Mouse (Mus musculus): ENCODE results near the gene Tcf25. TPM values are rescaled to one million over a fixed set of nuclear protein-coding genes. Genes with fewer than 3 reads are reported as not detected.

The Tcf25 gene
- 371 and 380 TPM in 2 replicates for polyA plus RNA-seq (2014; fragmentation: Nextera tagmentation; extraction: Ambion mirVana)

DNA sequence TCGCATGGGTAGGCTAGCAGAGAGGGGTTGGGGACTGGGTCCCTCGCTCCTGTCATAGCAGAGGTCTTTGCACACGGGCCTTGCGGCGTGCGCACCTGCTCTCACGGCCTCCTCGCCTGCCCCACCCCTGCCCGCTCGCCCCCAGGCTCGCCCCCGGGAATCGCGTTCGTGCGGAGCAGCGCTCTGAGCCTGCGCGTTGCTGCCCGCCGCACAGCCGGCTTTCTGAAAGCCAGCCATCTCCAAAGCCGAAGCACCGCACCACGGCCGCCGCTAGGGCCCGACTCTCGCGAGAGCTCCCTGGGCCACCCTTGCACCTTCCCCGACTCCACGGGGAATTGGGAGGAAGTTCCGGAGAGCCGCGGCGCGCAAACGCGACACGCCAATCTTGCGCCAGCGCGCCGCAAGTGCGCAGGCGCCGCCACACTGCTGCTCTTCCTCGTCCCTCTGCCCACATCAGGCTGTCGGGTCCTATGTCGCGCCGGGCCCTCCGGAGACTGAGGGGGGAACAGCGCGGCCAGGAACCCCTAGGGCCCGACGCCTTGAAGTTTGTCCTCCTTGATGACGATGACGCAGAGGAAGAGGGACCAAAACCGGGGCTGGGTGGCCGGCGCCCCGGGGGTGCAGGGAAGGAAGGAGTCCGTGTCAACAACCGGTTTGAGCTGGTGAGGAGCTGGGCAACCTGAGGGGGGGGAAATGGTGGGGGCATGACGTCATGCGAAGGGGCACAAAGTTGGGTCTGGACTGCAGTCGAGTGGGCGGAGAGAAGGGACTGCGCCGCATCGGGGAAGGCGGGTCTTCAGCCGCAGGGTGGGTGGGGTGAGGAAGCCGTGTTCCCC, at the start of gene Tcf25:
Gene Tcf25, plus strand, starts transcription at position 351 of the 836 bp plus-strand sequence.
- WGBS = 1% methylated on average over 75 of the region's 75 CpGs
- Histone ChIP-seq H3K27ac (peak within 1 kb of the TSS; percentile 98), H3K4me1 (replicated peaks; ENCODE audit: control insufficient read depth, insufficient read depth, low read length) (peaks cover 7% of the 10 kb centered on the region), H3K36me3 (replicated peaks; ENCODE audit: control insufficient read depth, insufficient read depth) (peaks cover 37% of the 10 kb centered on the region), H3K4me2 (replicated peaks) (peak within 1 kb of the TSS; percentile 73), H3K9ac (peak within 1 kb of the TSS; percentile 77), H3K27me3 (ENCODE audit: control insufficient read depth, insufficient read depth, low read length) (no peaks in the 10 kb centered on the region), H3K4me3 (replicated peaks; ENCODE audit: low read length) (peak within 1 kb of the TSS; percentile 85), H3K9me3 (ENCODE audit: control insufficient read depth, low read length) (no peaks in the 10 kb centered on the region)
- peak; percentile 94 for ATAC-seq (ENCODE audit: low FRiP score)
- peak; percentile 98 for DNase-seq (ENCODE audit: low spot score)

DNA sequence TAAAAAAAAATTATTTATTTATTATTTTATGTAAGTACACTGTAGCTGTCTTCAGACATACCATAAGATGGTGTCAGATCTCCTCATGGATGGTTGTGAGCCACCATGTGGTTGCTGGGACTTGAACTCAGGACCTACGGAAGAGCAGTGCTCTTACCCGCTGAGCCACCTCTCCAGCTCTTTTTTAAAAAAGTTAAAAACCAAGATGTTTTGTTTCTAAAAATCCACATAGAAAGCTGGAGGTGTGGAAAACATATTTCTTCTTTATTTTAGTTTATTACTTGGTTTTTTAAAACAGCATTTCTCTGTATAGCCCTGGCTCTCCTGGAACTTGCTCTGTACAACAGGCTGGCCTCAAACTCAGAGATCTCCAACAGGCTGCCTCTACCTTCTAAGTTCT, 45.0 kb upstream of the Tcf25 start:
- peaks cover 3% of the 10 kb centered on the region; the same call in 1 of the 2 replicates for H3K4me1 ChIP-seq (replicated peaks; ENCODE audit: control insufficient read depth, insufficient read depth, low read length)
- H3K9me3 ChIP-seq (ENCODE audit: control insufficient read depth, low read length) = no peaks in the 10 kb centered on the region
- 94% methylated on average over 2 of the region's 2 CpGs for WGBS
- no peaks in the 10 kb centered on the region for H3K36me3 ChIP-seq (replicated peaks; ENCODE audit: control insufficient read depth, insufficient read depth)
- no peak overlapping the region for H3K27ac ChIP-seq
- no peaks in the 10 kb centered on the region for H3K27me3 ChIP-seq (ENCODE audit: control insufficient read depth, insufficient read depth, low read length)
- no peak overlapping the region for H3K4me2 ChIP-seq (replicated peaks)
- ATAC-seq (ENCODE audit: low FRiP score) = no peak
- H3K9ac ChIP-seq = no peak overlapping the region
- DNase-seq (ENCODE audit: low spot score) = no peak
- H3K4me3 ChIP-seq (replicated peaks; ENCODE audit: low read length) = no peak overlapping the region

DNA sequence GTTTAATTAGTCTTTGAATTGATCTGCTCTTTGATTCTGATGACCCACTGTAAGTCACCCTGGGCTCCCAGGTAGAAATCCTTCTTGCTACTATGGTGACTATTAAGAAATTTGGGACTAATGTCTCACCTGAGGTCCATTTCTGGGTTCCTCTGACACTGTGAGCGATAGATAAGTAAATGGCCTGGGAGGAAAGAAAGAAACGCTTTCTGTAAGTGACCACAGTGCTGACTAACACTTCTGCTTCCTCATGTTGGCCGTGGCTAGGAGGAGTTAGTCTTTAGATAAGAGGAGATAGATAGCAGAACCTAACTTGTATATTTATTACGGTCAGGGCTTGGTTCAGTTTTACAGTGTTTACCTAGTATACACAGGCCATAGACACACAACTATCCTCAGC, 44.2 kb upstream of the Tcf25 start:
- H3K27me3 ChIP-seq (ENCODE audit: control insufficient read depth, insufficient read depth, low read length) = no peaks in the 10 kb centered on the region
- no peaks in the 10 kb centered on the region for H3K36me3 ChIP-seq (replicated peaks; ENCODE audit: control insufficient read depth, insufficient read depth)
- H3K9ac ChIP-seq = no peak overlapping the region
- WGBS = 94% methylated on average over 4 of the region's 4 CpGs
- H3K4me3 ChIP-seq (replicated peaks; ENCODE audit: low read length) = no peak overlapping the region
- ATAC-seq (ENCODE audit: low FRiP score) (no peak), DNase-seq (ENCODE audit: low spot score) (no peak)
- H3K27ac ChIP-seq = no peak overlapping the region
- peaks cover 11% of the 10 kb centered on the region for H3K4me1 ChIP-seq (replicated peaks; ENCODE audit: control insufficient read depth, insufficient read depth, low read length)
- no peak overlapping the region for H3K4me2 ChIP-seq (replicated peaks)
- H3K9me3 ChIP-seq (ENCODE audit: control insufficient read depth, low read length) = no peaks in the 10 kb centered on the region

DNA sequence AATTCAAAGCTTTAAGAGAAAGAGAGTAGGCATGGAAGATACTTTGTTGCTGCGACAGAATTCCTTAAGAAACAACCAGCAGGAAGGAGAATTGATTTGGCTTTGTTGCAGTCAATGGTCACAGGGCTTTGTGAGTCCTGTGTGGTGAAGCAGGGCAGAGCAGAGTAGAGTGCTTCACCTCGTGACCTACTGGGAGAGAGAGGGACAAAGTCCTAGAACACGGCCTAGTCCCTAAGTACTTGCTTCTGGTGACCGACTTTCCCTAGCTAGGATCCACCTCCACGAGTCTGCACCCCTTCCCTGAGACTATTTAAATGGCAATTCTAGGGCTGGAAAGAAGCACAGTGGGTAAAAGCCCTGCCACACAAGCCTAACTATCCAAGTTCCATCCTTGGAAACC, 43.6 kb upstream of the Tcf25 start:
- no peak overlapping the region for H3K9ac ChIP-seq
- H3K4me3 ChIP-seq (replicated peaks; ENCODE audit: low read length) = no peak overlapping the region
- no peaks in the 10 kb centered on the region for H3K9me3 ChIP-seq (ENCODE audit: control insufficient read depth, low read length)
- no peak overlapping the region for H3K4me2 ChIP-seq (replicated peaks)
- WGBS = 64% methylated on average over 5 of the region's 5 CpGs
- H3K27ac ChIP-seq = no peak overlapping the region
- DNase-seq (ENCODE audit: low spot score) (no peak), ATAC-seq (ENCODE audit: low FRiP score) (no peak)
- H3K36me3 ChIP-seq (replicated peaks; ENCODE audit: control insufficient read depth, insufficient read depth) = no peaks in the 10 kb centered on the region
- no peaks in the 10 kb centered on the region for H3K27me3 ChIP-seq (ENCODE audit: control insufficient read depth, insufficient read depth, low read length)
- peaks cover 17% of the 10 kb centered on the region for H3K4me1 ChIP-seq (replicated peaks; ENCODE audit: control insufficient read depth, insufficient read depth, low read length)

DNA sequence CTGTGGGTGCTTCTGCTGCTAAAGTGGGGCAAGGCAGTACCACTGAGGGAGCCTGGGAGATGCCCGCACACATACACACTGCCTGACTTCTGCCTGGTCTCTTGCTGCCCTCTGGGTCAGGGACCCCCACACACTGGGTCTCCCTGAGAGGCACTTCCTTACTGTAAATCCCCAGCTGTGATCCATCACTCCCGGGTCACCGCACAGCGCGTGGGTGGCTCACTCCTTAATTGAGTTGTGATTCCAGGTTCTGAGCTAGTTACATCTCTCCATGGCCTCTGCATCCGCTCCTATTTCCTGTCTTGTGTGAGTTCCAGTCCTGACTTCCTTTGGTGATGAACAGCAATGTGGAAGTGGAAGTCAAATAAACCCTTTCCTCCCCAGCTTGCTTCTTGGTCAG, 42.9 kb upstream of the Tcf25 start:
- 80% methylated on average over 6 of the region's 6 CpGs for WGBS
- Histone ChIP-seq H3K27me3 (ENCODE audit: control insufficient read depth, insufficient read depth, low read length) (no peaks in the 10 kb centered on the region), H3K9ac (no peak overlapping the region), H3K9me3 (ENCODE audit: control insufficient read depth, low read length) (no peaks in the 10 kb centered on the region), H3K4me2 (replicated peaks) (no peak overlapping the region), H3K4me1 (replicated peaks; ENCODE audit: control insufficient read depth, insufficient read depth, low read length) (peaks cover 17% of the 10 kb centered on the region), H3K4me3 (replicated peaks; ENCODE audit: low read length) (no peak overlapping the region), H3K27ac (no peak overlapping the region; the same call in 1 of the 2 replicates), H3K36me3 (replicated peaks; ENCODE audit: control insufficient read depth, insufficient read depth) (no peaks in the 10 kb centered on the region)
- no peak for ATAC-seq (ENCODE audit: low FRiP score)
- DNase-seq (ENCODE audit: low spot score) = no peak

DNA sequence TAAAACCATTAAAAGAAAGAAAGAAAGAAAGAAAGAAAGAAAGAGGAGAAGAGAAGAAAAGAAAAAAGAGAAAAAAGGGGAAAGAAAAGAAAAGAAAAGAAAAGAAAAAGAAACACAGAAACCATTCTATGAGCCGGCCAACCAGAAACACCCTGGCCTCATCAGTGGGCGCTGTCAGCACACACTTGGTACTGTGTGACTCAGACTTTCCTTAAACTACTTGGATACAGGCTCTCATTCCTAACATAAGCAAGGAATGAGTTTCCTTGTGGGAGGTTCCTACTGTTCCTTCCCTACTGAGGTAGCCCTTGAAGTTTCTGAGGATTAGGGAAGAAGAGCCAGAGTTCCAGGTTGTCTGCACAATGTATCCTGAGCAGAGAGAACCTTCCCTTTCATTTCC, 42.3 kb upstream of the Tcf25 start:
- ATAC-seq (ENCODE audit: low FRiP score) (no peak), DNase-seq (ENCODE audit: low spot score) (no peak)
- H3K4me2 ChIP-seq (replicated peaks) = peak overlapping the region; percentile 86
- 89% methylated on average over 2 of the region's 2 CpGs for WGBS
- peaks cover 17% of the 10 kb centered on the region for H3K4me1 ChIP-seq (replicated peaks; ENCODE audit: control insufficient read depth, insufficient read depth, low read length)
- H3K4me3 ChIP-seq (replicated peaks; ENCODE audit: low read length) = peak overlapping the region; percentile 93; the same call in 1 of the 2 replicates
- peak overlapping the region; percentile 96 for H3K9ac ChIP-seq
- no peaks in the 10 kb centered on the region for H3K27me3 ChIP-seq (ENCODE audit: control insufficient read depth, insufficient read depth, low read length)
- H3K36me3 ChIP-seq (replicated peaks; ENCODE audit: control insufficient read depth, insufficient read depth) = no peaks in the 10 kb centered on the region
- H3K9me3 ChIP-seq (ENCODE audit: control insufficient read depth, low read length) = no peaks in the 10 kb centered on the region
- H3K27ac ChIP-seq = peak overlapping the region; percentile 98

DNA sequence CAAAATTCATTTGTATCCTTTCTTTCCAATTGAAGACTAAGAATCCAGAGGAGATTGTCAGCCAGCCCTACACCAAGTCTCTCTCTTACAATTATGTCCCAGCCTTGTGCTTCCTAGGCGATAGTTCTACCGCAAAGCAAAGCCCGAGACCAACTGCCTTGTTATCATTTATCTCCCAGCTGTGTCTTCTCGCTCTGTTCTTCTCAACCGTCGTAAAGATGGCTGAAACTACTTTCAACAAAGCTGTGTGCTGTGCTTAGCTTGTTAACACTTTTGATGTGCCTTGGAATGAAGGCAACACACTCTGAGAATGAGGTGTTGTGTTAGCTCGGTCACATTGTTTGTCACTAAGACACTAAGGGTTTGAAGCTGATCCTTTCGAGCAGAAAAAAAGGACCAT, 41.7 kb upstream of the Tcf25 start:
- 25% methylated on average over 8 of the region's 8 CpGs for WGBS
- Histone ChIP-seq H3K27me3 (ENCODE audit: control insufficient read depth, insufficient read depth, low read length) (no peaks in the 10 kb centered on the region), H3K4me1 (replicated peaks; ENCODE audit: control insufficient read depth, insufficient read depth, low read length) (peaks cover 17% of the 10 kb centered on the region), H3K9me3 (ENCODE audit: control insufficient read depth, low read length) (no peaks in the 10 kb centered on the region), H3K27ac (peak overlapping the region; percentile 98), H3K9ac (peak overlapping the region; percentile 96), H3K36me3 (replicated peaks; ENCODE audit: control insufficient read depth, insufficient read depth) (no peaks in the 10 kb centered on the region), H3K4me3 (replicated peaks; ENCODE audit: low read length) (peak overlapping the region; percentile 93), H3K4me2 (replicated peaks) (peak overlapping the region; percentile 86)
- ATAC-seq (ENCODE audit: low FRiP score) = peak; percentile 7; the same call in 1 of the 2 replicates
- DNase-seq (ENCODE audit: low spot score) = no peak

DNA sequence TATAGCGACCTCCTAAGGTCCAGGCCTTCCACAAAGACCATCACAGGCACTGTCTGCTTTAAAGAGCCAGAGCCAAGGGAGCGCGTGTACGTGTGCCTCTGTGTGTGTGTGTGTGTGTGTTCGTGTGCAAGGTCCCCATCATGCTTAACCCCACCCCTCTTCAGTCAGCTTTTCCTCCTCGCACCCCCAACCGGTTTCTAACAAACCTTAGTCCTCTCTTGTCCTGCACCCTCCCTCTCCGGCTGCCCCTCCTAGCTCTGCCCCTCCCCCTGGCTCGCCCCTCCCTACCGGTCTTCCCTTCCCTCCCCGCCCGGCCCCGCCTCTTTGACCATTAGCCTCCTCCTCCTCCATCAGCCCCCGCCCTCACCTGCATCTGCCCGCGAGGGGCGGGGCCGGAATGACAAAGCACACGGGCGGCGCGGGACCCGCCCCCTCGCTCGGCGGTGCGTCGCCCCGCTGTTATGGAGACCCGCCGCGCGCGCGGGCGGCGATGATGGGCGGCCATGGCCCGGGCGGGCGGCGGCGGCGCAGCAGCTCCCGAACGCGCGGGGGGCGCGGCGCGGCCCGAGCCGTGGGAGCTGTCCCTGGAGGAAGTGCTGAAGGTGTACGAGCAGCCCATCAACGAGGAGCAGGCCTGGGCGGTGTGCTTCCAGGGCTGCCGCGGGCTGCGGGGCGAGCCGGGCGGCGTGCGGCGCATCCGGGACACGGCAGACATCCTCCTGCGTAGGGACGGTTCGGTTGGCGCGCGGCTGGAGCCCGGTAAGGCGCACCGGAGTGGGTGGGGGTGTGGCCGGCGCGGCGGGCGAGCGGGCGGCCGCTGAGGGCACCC, 41.1 kb upstream of the Tcf25 start, which contains the start of gene Spire2:
Gene Spire2, plus strand, starts transcription at position 452 of the 829 bp plus-strand sequence.
- Histone ChIP-seq H3K4me2 (replicated peaks) (peak within 1 kb of the TSS; percentile 86), H3K9me3 (ENCODE audit: control insufficient read depth, low read length) (no peaks in the 10 kb centered on the region), H3K27ac (peak within 1 kb of the TSS; percentile 98), H3K4me3 (replicated peaks; ENCODE audit: low read length) (peak within 1 kb of the TSS; percentile 93), H3K36me3 (replicated peaks; ENCODE audit: control insufficient read depth, insufficient read depth) (no peaks in the 10 kb centered on the region), H3K27me3 (ENCODE audit: control insufficient read depth, insufficient read depth, low read length) (no peaks in the 10 kb centered on the region), H3K9ac (peak within 1 kb of the TSS; percentile 96), H3K4me1 (replicated peaks; ENCODE audit: control insufficient read depth, insufficient read depth, low read length) (peaks cover 17% of the 10 kb centered on the region)
- ATAC-seq (ENCODE audit: low FRiP score) = peak; percentile 89
- DNase-seq (ENCODE audit: low spot score) = peak; percentile 84
- 1% methylated on average over 78 of the region's 85 CpGs for WGBS

DNA sequence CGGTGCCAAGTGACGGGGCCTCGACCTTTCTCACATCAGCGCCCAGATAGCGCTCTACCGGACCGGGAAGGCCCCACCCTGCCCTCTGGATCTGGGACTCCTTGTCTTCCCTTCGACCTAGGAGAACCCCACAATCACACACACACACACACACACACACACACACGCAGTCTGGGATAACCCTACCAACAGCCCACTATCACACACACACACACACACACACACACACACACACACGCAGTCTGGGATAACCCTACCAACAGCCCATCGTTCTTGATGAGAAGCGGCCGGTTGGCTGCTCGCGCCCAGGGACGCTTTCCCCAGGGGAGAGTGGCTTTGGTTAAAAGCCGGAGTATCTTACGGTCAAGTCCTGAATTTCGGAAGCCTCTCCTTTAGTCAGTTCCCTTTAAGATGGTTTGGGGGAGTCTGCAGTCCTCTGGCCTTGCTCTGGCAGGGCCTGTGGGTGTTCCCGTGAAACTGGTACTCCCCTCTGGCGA, 40.4 kb upstream of the Tcf25 start:
- ATAC-seq (ENCODE audit: low FRiP score) (peak; percentile 26), DNase-seq (ENCODE audit: low spot score) (peak; percentile 38)
- Histone ChIP-seq H3K9me3 (ENCODE audit: control insufficient read depth, low read length) (no peaks in the 10 kb centered on the region), H3K9ac (peak overlapping the region; percentile 96), H3K36me3 (replicated peaks; ENCODE audit: control insufficient read depth, insufficient read depth) (no peaks in the 10 kb centered on the region), H3K4me3 (replicated peaks; ENCODE audit: low read length) (peak overlapping the region; percentile 93), H3K27me3 (ENCODE audit: control insufficient read depth, insufficient read depth, low read length) (no peaks in the 10 kb centered on the region), H3K4me2 (replicated peaks) (peak overlapping the region; percentile 86), H3K4me1 (replicated peaks; ENCODE audit: control insufficient read depth, insufficient read depth, low read length) (peaks cover 17% of the 10 kb centered on the region), H3K27ac (peak overlapping the region; percentile 98)
- 3% methylated on average over 21 of the region's 21 CpGs for WGBS
